Mouse (Mus musculus) neural tube, embryonic 12.5 days (tissue): ENCODE measurements around the gene Slc13a5. TPM values are rescaled to one million over a fixed set of nuclear protein-coding genes. Genes with fewer than 3 reads are reported as not detected.

Experiments
- ATAC-seq: fragments of 200-750 bp; cut with Nextera tagmentation; 2 replicates; pipeline ENCODE4 v1.8.0; 2017; ENCODE audit warnings: low read depth, mild to moderate bottlenecking, moderate TSS enrichment, moderate library complexity; ENCODE audit not compliant: low FRiP score
- H3K27ac ChIP-seq: fragments of 300-500 bp; sonication (generic); 2 replicates; pipeline ENCODE4 v1.5.1; 2016
- H3K27me3 ChIP-seq: fragments of 300-500 bp; sonication (generic); replicated peaks from 2 replicates; pipeline ENCODE4 v1.6.1; 2016; ENCODE audit warnings: mild to moderate bottlenecking
- H3K36me3 ChIP-seq: fragments of 300-500 bp; sonication (generic); 2 replicates; pipeline ENCODE4 v1.6.1; 2016; ENCODE audit warnings: mild to moderate bottlenecking
- H3K4me1 ChIP-seq: fragments of 300-500 bp; sonication (generic); 2 replicates; pipeline ENCODE4 v1.6.1; 2016
- H3K4me2 ChIP-seq: fragments of 300-500 bp; sonication (generic); replicated peaks from 2 replicates; pipeline ENCODE4 v1.6.1; 2016; ENCODE audit warnings: mild to moderate bottlenecking
- H3K4me3 ChIP-seq: fragments of 300-500 bp; sonication (generic); 2 replicates; pipeline ENCODE4 v1.5.1; 2016
- H3K9ac ChIP-seq: fragments of 300-500 bp; sonication (generic); 2 replicates; pipeline ENCODE4 v1.6.1; 2016; ENCODE audit warnings: mild to moderate bottlenecking
- H3K9me3 ChIP-seq: fragments of 300-500 bp; sonication (generic); 2 replicates; pipeline ENCODE4 v1.6.1; 2016; ENCODE audit warnings: mild to moderate bottlenecking
- WGBS: fragments of 180-500 bp; shearing (Covaris S2); methylation state at CpG from one replicate; pipeline ENCODE4 v1.1.7; 2016; 5-methylcytosine and 5-hydroxymethylcytosine counted together
- polyA plus RNA-seq: library from polyadenylated mRNA; unstranded; fragments of >200 nt; fragmentation: Nextera tagmentation; extraction: Ambion mirVana; gene quantifications from 2 replicates; pipeline ENCODE4 v1.2.1, GENCODE M21; 2016

The Slc13a5 gene
- polyA plus RNA-seq, 1 experiment from 2014 or later, result 0.35 TPM

GRCm38 (mm10) chr11:72285971-72286480 lies 19.0 kb upstream of the Slc13a5 start:
- WGBS, result 84% methylated on average over 6 of the region's 6 CpGs
- H3K4me3 ChIP-seq, result no peak overlapping the region

GRCm38 (mm10) chr11:72284532-72285182 lies 17.6 kb upstream of the Slc13a5 start:
- no peak for ATAC-seq
- no peak overlapping the region for H3K4me3 ChIP-seq
- no peak overlapping the region for H3K4me2 ChIP-seq
- no peaks in the 10 kb centered on the region for H3K27me3 ChIP-seq
- no peak overlapping the region for H3K9ac ChIP-seq
- H3K4me1 ChIP-seq, result no peaks in the 10 kb centered on the region
- no peaks in the 10 kb centered on the region for H3K36me3 ChIP-seq
- no peak overlapping the region for H3K27ac ChIP-seq
- WGBS, result 84% methylated on average over 14 of the region's 14 CpGs
- H3K9me3 ChIP-seq, result no peaks in the 10 kb centered on the region

More at GRCm38 (mm10) chr11:72285971-72286480, 19.0 kb upstream of the Slc13a5 start:
- H3K27me3 ChIP-seq, result no peaks in the 10 kb centered on the region
- no peaks in the 10 kb centered on the region for H3K4me1 ChIP-seq
- H3K36me3 ChIP-seq, result no peaks in the 10 kb centered on the region
- H3K9me3 ChIP-seq, result no peaks in the 10 kb centered on the region
- H3K4me2 ChIP-seq, result no peak overlapping the region
- ATAC-seq, result no peak
- no peak overlapping the region for H3K27ac ChIP-seq
- H3K9ac ChIP-seq, result no peak overlapping the region

- H3K9ac ChIP-seq, result no peak overlapping the region
- WGBS, result 89% methylated on average over 16 of the region's 16 CpGs
- H3K4me2 ChIP-seq, result no peak overlapping the region
- no peaks in the 10 kb centered on the region for H3K27me3 ChIP-seq
- no peaks in the 10 kb centered on the region for H3K36me3 ChIP-seq
- ATAC-seq, result no peak
- no peak overlapping the region for H3K27ac ChIP-seq
- H3K9me3 ChIP-seq, result no peaks in the 10 kb centered on the region
- no peak overlapping the region for H3K4me3 ChIP-seq
- H3K4me1 ChIP-seq, result no peaks in the 10 kb centered on the region
These were observed 16.6 kb upstream of the Slc13a5 start for GRCm38 (mm10) chr11:72283486-72284224.

- no peak overlapping the region for H3K9ac ChIP-seq
- H3K27me3 ChIP-seq, result no peaks in the 10 kb centered on the region
- H3K27ac ChIP-seq, result no peak overlapping the region
- no peak overlapping the region for H3K4me2 ChIP-seq
- H3K9me3 ChIP-seq, result no peaks in the 10 kb centered on the region
- H3K36me3 ChIP-seq, result no peaks in the 10 kb centered on the region
- no peak for ATAC-seq
- no peak overlapping the region for H3K4me3 ChIP-seq
- no peaks in the 10 kb centered on the region for H3K4me1 ChIP-seq
- 78% methylated on average over 5 of the region's 5 CpGs for WGBS
These were observed 14.9 kb upstream of the Slc13a5 start for GRCm38 (mm10) chr11:72281852-72282400.

GRCm38 (mm10) chr11:72281143-72281851 lies 14.3 kb upstream of the Slc13a5 start:
- no peak overlapping the region for H3K27ac ChIP-seq
- H3K4me2 ChIP-seq, result no peak overlapping the region
- no peak overlapping the region for H3K4me3 ChIP-seq
- no peak overlapping the region for H3K9ac ChIP-seq
- no peaks in the 10 kb centered on the region for H3K36me3 ChIP-seq
- ATAC-seq, result no peak
- no peaks in the 10 kb centered on the region for H3K4me1 ChIP-seq
- H3K27me3 ChIP-seq, result no peaks in the 10 kb centered on the region
- WGBS, result 84% methylated on average over 5 of the region's 5 CpGs
- H3K9me3 ChIP-seq, result no peaks in the 10 kb centered on the region

GRCm38 (mm10) chr11:72273341-72273740 lies 6.3 kb upstream of the Slc13a5 start:
- Histone ChIP-seq H3K27ac (no peak overlapping the region), H3K9ac (no peak overlapping the region), H3K27me3 (no peaks in the 10 kb centered on the region), H3K9me3 (no peaks in the 10 kb centered on the region), H3K4me3 (no peak overlapping the region), H3K36me3 (no peaks in the 10 kb centered on the region), H3K4me2 (no peak overlapping the region), H3K4me1 (no peaks in the 10 kb centered on the region)
- no peak for ATAC-seq
- 77% methylated on average over 3 of the region's 3 CpGs for WGBS

GRCm38 (mm10) chr11:72271761-72272160 lies 4.7 kb upstream of the Slc13a5 start:
- no peak for ATAC-seq
- H3K27me3 ChIP-seq, result peaks cover 9% of the 10 kb centered on the region; the same call in 1 of the 2 replicates
- H3K36me3 ChIP-seq, result no peaks in the 10 kb centered on the region
- no peak overlapping the region for H3K9ac ChIP-seq
- 51% methylated on average over 1 of the region's 1 CpGs for WGBS
- H3K27ac ChIP-seq, result no peak overlapping the region
- H3K4me1 ChIP-seq, result 0 out of 2 replicates have a peak, but pooled peaks cover under 1% of the 10 kb centered on the region
- no peak overlapping the region for H3K4me3 ChIP-seq
- H3K9me3 ChIP-seq, result no peaks in the 10 kb centered on the region
- no peak overlapping the region for H3K4me2 ChIP-seq

- 2% methylated on average over 46 of the region's 46 CpGs for WGBS
- H3K9me3 ChIP-seq, result no peaks in the 10 kb centered on the region
- peak overlapping the region; percentile 44 for H3K9ac ChIP-seq
- H3K4me3 ChIP-seq, result peak overlapping the region; percentile 38
- H3K27ac ChIP-seq, result no peak overlapping the region
- peaks cover 33% of the 10 kb centered on the region for H3K27me3 ChIP-seq
- no peaks in the 10 kb centered on the region for H3K36me3 ChIP-seq
- ATAC-seq, result peak; percentile 94
- peaks cover 16% of the 10 kb centered on the region for H3K4me1 ChIP-seq
- H3K4me2 ChIP-seq, result peak overlapping the region; percentile 72
These were observed 639 bp downstream of the Slc13a5 start for GRCm38 (mm10) chr11:72266207-72266959.

GRCm38 (mm10) chr11:72265483-72265882 lies 1.5 kb downstream of the Slc13a5 start:
- peaks cover 16% of the 10 kb centered on the region for H3K4me1 ChIP-seq
- no peak for ATAC-seq
- peaks cover 33% of the 10 kb centered on the region for H3K27me3 ChIP-seq
- peak overlapping the region; percentile 72 for H3K4me2 ChIP-seq
- no peaks in the 10 kb centered on the region for H3K9me3 ChIP-seq
- WGBS, result 4% methylated on average over 11 of the region's 11 CpGs
- H3K9ac ChIP-seq, result no peak overlapping the region
- H3K36me3 ChIP-seq, result no peaks in the 10 kb centered on the region
- H3K4me3 ChIP-seq, result no peak overlapping the region
- no peak overlapping the region for H3K27ac ChIP-seq

- Histone ChIP-seq H3K36me3 (no peaks in the 10 kb centered on the region), H3K4me2 (no peak overlapping the region), H3K4me1 (no peaks in the 10 kb centered on the region), H3K9me3 (no peaks in the 10 kb centered on the region), H3K27me3 (no peaks in the 10 kb centered on the region), H3K4me3 (no peak overlapping the region), H3K27ac (no peak overlapping the region), H3K9ac (no peak overlapping the region)
- no peak for ATAC-seq
- 85% methylated on average over 2 of the region's 2 CpGs for WGBS
These were observed 10.6 kb downstream of the Slc13a5 start for GRCm38 (mm10) chr11:72256441-72256840.

- no peaks in the 10 kb centered on the region for H3K27me3 ChIP-seq
- ATAC-seq, result no peak
- WGBS, result 94% methylated on average over 4 of the region's 4 CpGs
These were observed 11.4 kb downstream of the Slc13a5 start for GRCm38 (mm10) chr11:72255629-72256028.

More at GRCm38 (mm10) chr11:72255629-72256028, 11.4 kb downstream of the Slc13a5 start:
- Histone ChIP-seq H3K9ac (no peak overlapping the region), H3K27ac (no peak overlapping the region), H3K4me1 (no peaks in the 10 kb centered on the region), H3K4me2 (no peak overlapping the region), H3K4me3 (no peak overlapping the region), H3K9me3 (no peaks in the 10 kb centered on the region), H3K36me3 (no peaks in the 10 kb centered on the region)
